25 mouse cellular contexts compared by ENCODE assay signal in genomic region chr12:8535596-8535995, GRCm38 (mm10).
"Had no signal": no experiment of that assay in that cellular context is flagged by ENCODE, and none has a peak within 500 bp of the region (broad histone marks: within the 10 kb centered on the region; RNA-seq: fewer than 3 reads in every experiment).

No protein-coding gene starts in this region.

- H3K9me3 ChIP-seq: kidney, embryonic 15.5 days; limb, embryonic 12.5 days; limb, embryonic 15.5 days; liver, embryonic 12.5 days; lung, embryonic 15.5 days; midbrain, embryonic 10.5 days; midbrain, embryonic 13.5 days; neural tube, embryonic 13.5 days had no signal

- H3K27me3 ChIP-seq: kidney, embryonic 15.5 days; limb, embryonic 12.5 days; limb, embryonic 15.5 days; liver, embryonic 12.5 days; lung, embryonic 15.5 days; midbrain, embryonic 13.5 days; neural tube, embryonic 13.5 days had no signal

- H3K27ac ChIP-seq: kidney, embryonic 15.5 days; left cerebral cortex, adult 2 months; limb, embryonic 12.5 days; limb, embryonic 15.5 days; liver, embryonic 12.5 days; lung, embryonic 15.5 days; midbrain, embryonic 10.5 days; midbrain, embryonic 13.5 days; neural tube, embryonic 13.5 days; stomach, postnatal 0 days had no signal

- ATAC-seq: liver, embryonic 12.5 days; midbrain, embryonic 13.5 days; midbrain, embryonic 16.5 days had no signal

- H3K9ac ChIP-seq: kidney, embryonic 15.5 days; limb, embryonic 12.5 days; limb, embryonic 15.5 days; liver, embryonic 12.5 days; lung, embryonic 15.5 days; midbrain, embryonic 13.5 days; neural tube, embryonic 13.5 days had no signal

- H3K4me3 ChIP-seq: kidney, embryonic 15.5 days; left cerebral cortex, adult 2 months; limb, embryonic 12.5 days; limb, embryonic 15.5 days; liver, embryonic 12.5 days; lung, embryonic 15.5 days; megakaryocyte, embryonic 14.5 days; midbrain, embryonic 10.5 days; midbrain, embryonic 13.5 days; myocyte; neural tube, embryonic 13.5 days had no signal

- H3K36me3 ChIP-seq: kidney, embryonic 15.5 days; limb, embryonic 12.5 days; limb, embryonic 15.5 days; liver, embryonic 12.5 days; lung, embryonic 15.5 days; midbrain, embryonic 10.5 days; midbrain, embryonic 13.5 days; neural tube, embryonic 13.5 days had no signal

- H3K4me1 ChIP-seq: kidney, embryonic 15.5 days; limb, embryonic 12.5 days; liver, embryonic 12.5 days; lung, embryonic 15.5 days; midbrain, embryonic 10.5 days; midbrain, embryonic 13.5 days; neural tube, embryonic 13.5 days had no signal

- H3K4me2 ChIP-seq: kidney, embryonic 15.5 days; limb, embryonic 12.5 days; limb, embryonic 15.5 days; liver, embryonic 12.5 days; lung, embryonic 15.5 days; midbrain, embryonic 13.5 days; neural tube, embryonic 13.5 days had no signal

- DNase-seq: kidney, adult 8-10 months; kidney, postnatal 10 days; kidney, postnatal 36 days; layer of hippocampus, postnatal 36 days; left cerebral cortex, postnatal 4 days; lung, adult 18-20 months; lung, postnatal 10 days; lung, postnatal 36 days; retina, postnatal 1 day; thymus, adult 2 months; thymus, postnatal 14 days; thymus, postnatal 4 days had no signal
